Mouse (Mus musculus) lung, postnatal 4 days (tissue): ENCODE data around the gene Tprn.
"Not testable (repeated sequence)": the region's sequence is repeated elsewhere in the genome, so short reads cannot be mapped to it uniquely, and the experiment has no call there.

Source experiments
- DNase-seq, 2 experiments: peaks; one replicate each; pipeline ENCODE4 v3.0.0; 2021

Gene Tprn

GRCm38 (mm10) chr2:25238106-25238505 is 24.3 kb upstream of the Tprn start:
- no peak for DNase-seq

- no peak for DNase-seq
Observed at GRCm38 (mm10) chr2:25239766-25240165, 22.7 kb upstream of the Tprn start.

GRCm38 (mm10) chr2:25240310-25240709 is 22.1 kb upstream of the Tprn start:
- DNase-seq, result no peak

- peak; percentile 77 to 85 for DNase-seq
Observed at GRCm38 (mm10) chr2:25240723-25241437, 21.5 kb upstream of the Tprn start.

GRCm38 (mm10) chr2:25241438-25241775 is 21.0 kb upstream of the Tprn start:
- DNase-seq, result no peak

- DNase-seq, result no peak
Observed at GRCm38 (mm10) chr2:25242101-25242506, 20.3 kb upstream of the Tprn start, which contains the start of the genes Rnf208 and Cysrt1. Gene Rnf208 (plus strand): TSS chr2:25242255. Gene Cysrt1 (minus strand): TSS chr2:25242452.

GRCm38 (mm10) chr2:25243342-25243741 is 19.1 kb upstream of the Tprn start:
- DNase-seq, result no peak

GRCm38 (mm10) chr2:25244144-25244543 is 18.3 kb upstream of the Tprn start:
- no peak for DNase-seq

GRCm38 (mm10) chr2:25246183-25247072 is 16.0 kb upstream of the Tprn start, which contains the start of gene AL732309.1:
Gene AL732309.1 (minus strand): TSS chr2:25246863.
- DNase-seq, result no peak

- peak in 1 of 2 experiments; percentile 40 for DNase-seq
Observed at GRCm38 (mm10) chr2:25252331-25252730, 10.1 kb upstream of the Tprn start.

GRCm38 (mm10) chr2:25255284-25255779 is 7.1 kb upstream of the Tprn start, which contains the start of gene Tmem203:
Gene Tmem203 (plus strand): TSS chr2:25255439.
- DNase-seq, result peak; percentile 88 to 89

- DNase-seq, result peak in 1 of 2 experiments; percentile 75
Observed at GRCm38 (mm10) chr2:25256443-25257109, 5.8 kb upstream of the Tprn start.

GRCm38 (mm10) chr2:25257250-25257649 is 5.2 kb upstream of the Tprn start:
- not testable (repeated sequence) for DNase-seq

GRCm38 (mm10) chr2:25258887-25259286 is 3.5 kb upstream of the Tprn start:
- DNase-seq, result no peak

GRCm38 (mm10) chr2:25261870-25262269 is 548 bp upstream of the Tprn start:
- DNase-seq, result no peak

GRCm38 (mm10) chr2:25262795-25263622 is 591 bp downstream of the Tprn start:
- peak; percentile 50 to 53 for DNase-seq

- DNase-seq, result no peak
Observed at GRCm38 (mm10) chr2:25263623-25264285, 1.3 kb downstream of the Tprn start.

GRCm38 (mm10) chr2:25264286-25264660 is 1.9 kb downstream of the Tprn start:
- DNase-seq, result no peak

GRCm38 (mm10) chr2:25264851-25265250 is 2.4 kb downstream of the Tprn start:
- no peak for DNase-seq

GRCm38 (mm10) chr2:25265897-25266656 is 3.7 kb downstream of the Tprn start:
- peak in 1 of 2 experiments; percentile 26 for DNase-seq

- peak in 1 of 2 experiments; percentile 37 for DNase-seq
Observed at GRCm38 (mm10) chr2:25266720-25267119, 4.3 kb downstream of the Tprn start.
